Mouse (Mus musculus) brown adipose tissue, adult 24 weeks (tissue): ENCODE data around the gene Lbx2. TPM values are rescaled to one million over a fixed set of nuclear protein-coding genes. Genes with fewer than 3 reads are reported as not detected.

Experiments
- H3K27ac ChIP-seq: fragments of 200-500 bp; replicated peaks from 2 replicates; pipeline ENCODE4 v1.5.1; 2012; ENCODE audit warnings: low read depth, mild to moderate bottlenecking, low read length
- H3K4me1 ChIP-seq: fragments of 200-500 bp; 2 replicates; pipeline ENCODE4 v1.6.1; 2012; ENCODE audit warnings: low read length, mixed read lengths; ENCODE audit not compliant: control insufficient read depth, insufficient read depth, insufficient read length
- H3K4me3 ChIP-seq: fragments of 200-500 bp; 2 replicates; pipeline ENCODE4 v1.5.1; 2012; ENCODE audit warnings: low read depth, mild to moderate bottlenecking, low read length, moderate library complexity; ENCODE audit not compliant: insufficient read depth
- polyA plus RNA-seq: library from polyadenylated mRNA; stranded (reverse); fragments of >200 nt; gene quantifications from 2 replicates; pipeline ENCODE4 v1.2.4, GENCODE M21; 2012; ENCODE audit not compliant: missing spikeins, insufficient read depth, insufficient read length

The Lbx2 gene
- polyA plus RNA-seq, 1 experiment: not detected

- H3K27ac ChIP-seq: no peak overlapping the region
- H3K4me3 ChIP-seq: peak overlapping the region; percentile 89
- H3K4me1 ChIP-seq: peaks cover 8% of the 10 kb centered on the region; the same call in 1 of the 2 replicates
Measured at GRCm38 (mm10) chr6:83115682-83116372, 29.7 kb downstream of the Lbx2 start.

GRCm38 (mm10) chr6:83116373-83117164 is 30.4 kb downstream of the Lbx2 start:
- Histone ChIP-seq H3K4me3 (peak overlapping the region; percentile 89), H3K27ac (no peak overlapping the region), H3K4me1 (peaks cover 8% of the 10 kb centered on the region; the same call in 1 of the 2 replicates)

GRCm38 (mm10) chr6:83117165-83117438 is 30.9 kb downstream of the Lbx2 start:
- peaks cover 8% of the 10 kb centered on the region; the same call in 1 of the 2 replicates for H3K4me1 ChIP-seq
- no peak overlapping the region for H3K4me3 ChIP-seq
- no peak overlapping the region for H3K27ac ChIP-seq

- Histone ChIP-seq H3K4me1 (peaks cover 8% of the 10 kb centered on the region; the same call in 1 of the 2 replicates), H3K4me3 (no peak overlapping the region; the same call in 1 of the 2 replicates), H3K27ac (no peak overlapping the region)
Measured at GRCm38 (mm10) chr6:83117616-83118015, 31.4 kb downstream of the Lbx2 start.

GRCm38 (mm10) chr6:83118369-83118768 is 32.2 kb downstream of the Lbx2 start:
- Histone ChIP-seq H3K27ac (no peak overlapping the region), H3K4me3 (no peak overlapping the region)

GRCm38 (mm10) chr6:83118825-83119733 is 32.9 kb downstream of the Lbx2 start:
- H3K4me1 ChIP-seq: peaks cover 8% of the 10 kb centered on the region; the same call in 1 of the 2 replicates
- no peak overlapping the region for H3K27ac ChIP-seq

More at GRCm38 (mm10) chr6:83118369-83118768, 32.2 kb downstream of the Lbx2 start:
- H3K4me1 ChIP-seq: peaks cover 8% of the 10 kb centered on the region; the same call in 1 of the 2 replicates

GRCm38 (mm10) chr6:83119734-83120051 is 33.5 kb downstream of the Lbx2 start:
- peaks cover 12% of the 10 kb centered on the region; the same call in 1 of the 2 replicates for H3K4me1 ChIP-seq

More at GRCm38 (mm10) chr6:83118825-83119733, 32.9 kb downstream of the Lbx2 start:
- H3K4me3 ChIP-seq: no peak overlapping the region

GRCm38 (mm10) chr6:83120930-83121862 is 35.0 kb downstream of the Lbx2 start, which contains the start of gene Wbp1:
Wbp1 (minus strand) TSS chr6:83121559.
- Histone ChIP-seq H3K27ac (no peak within 1 kb of the TSS; the same call in 1 of the 2 replicates), H3K4me1 (peaks cover 8% of the 10 kb centered on the region; the same call in 1 of the 2 replicates), H3K4me3 (peak within 1 kb of the TSS; percentile 69)

More at GRCm38 (mm10) chr6:83119734-83120051, 33.5 kb downstream of the Lbx2 start:
- Histone ChIP-seq H3K27ac (no peak overlapping the region), H3K4me3 (no peak overlapping the region; the same call in 1 of the 2 replicates)

GRCm38 (mm10) chr6:83121863-83122710 is 35.9 kb downstream of the Lbx2 start:
- Histone ChIP-seq H3K27ac (no peak overlapping the region), H3K4me3 (peak overlapping the region; percentile 66), H3K4me1 (peaks cover 8% of the 10 kb centered on the region; the same call in 1 of the 2 replicates)

GRCm38 (mm10) chr6:83122961-83123360 is 36.8 kb downstream of the Lbx2 start:
- Histone ChIP-seq H3K4me3 (no peak overlapping the region), H3K4me1 (peaks cover 8% of the 10 kb centered on the region; the same call in 1 of the 2 replicates)

GRCm38 (mm10) chr6:83124851-83125312 is 38.7 kb downstream of the Lbx2 start:
- Histone ChIP-seq H3K4me3 (peak overlapping the region; percentile 84), H3K27ac (peak overlapping the region; percentile 51; the same call in 1 of the 2 replicates), H3K4me1 (peaks cover 4% of the 10 kb centered on the region; the same call in 1 of the 2 replicates)

More at GRCm38 (mm10) chr6:83122961-83123360, 36.8 kb downstream of the Lbx2 start:
- no peak overlapping the region for H3K27ac ChIP-seq

GRCm38 (mm10) chr6:83125331-83125730 is 39.2 kb downstream of the Lbx2 start, which contains the start of gene Ino80b:
Ino80b (minus strand) TSS chr6:83125431.
- Histone ChIP-seq H3K27ac (peak within 1 kb of the TSS; percentile 51; the same call in 1 of the 2 replicates), H3K4me3 (peak within 1 kb of the TSS; percentile 84), H3K4me1 (peaks cover 4% of the 10 kb centered on the region; the same call in 1 of the 2 replicates)

- Histone ChIP-seq H3K27ac (no peak overlapping the region), H3K4me3 (no peak overlapping the region)
Measured at GRCm38 (mm10) chr6:83127419-83127818, 41.3 kb downstream of the Lbx2 start.

More at GRCm38 (mm10) chr6:83127419-83127818, 41.3 kb downstream of the Lbx2 start:
- H3K4me1 ChIP-seq: 0 out of 2 replicates have a peak, but pooled peaks cover 4% of the 10 kb centered on the region
